Mouse (Mus musculus) intestine, postnatal 0 days (tissue): ENCODE results near the gene Pcx. TPM values are rescaled to one million over a fixed set of nuclear protein-coding genes. Genes with fewer than 3 reads are reported as not detected.

ENCODE experiments used
- ATAC-seq: fragments of 200-750 bp; cut with Nextera tagmentation; 2 replicates; pipeline ENCODE4 v1.8.0; 2017; ENCODE audit warnings: mild to moderate bottlenecking, moderate TSS enrichment, moderate library complexity
- H3K27ac ChIP-seq: fragments of 300-500 bp; sonication (generic); 2 replicates; pipeline ENCODE4 v1.5.1; 2014; ENCODE audit warnings: mild to moderate bottlenecking, low read depth, low read length, moderate library complexity
- H3K27me3 ChIP-seq: fragments of 300-500 bp; sonication (generic); replicated peaks from 2 replicates; pipeline ENCODE4 v1.6.1; 2014; ENCODE audit warnings: low read length, mixed read lengths; ENCODE audit not compliant: control insufficient read depth, insufficient read depth
- H3K36me3 ChIP-seq: fragments of 300-500 bp; sonication (generic); 2 replicates; pipeline ENCODE4 v1.6.1; 2014; ENCODE audit warnings: mild to moderate bottlenecking, moderate library complexity; ENCODE audit not compliant: control insufficient read depth, insufficient read depth
- H3K4me1 ChIP-seq: fragments of 300-500 bp; sonication (generic); replicated peaks from 2 replicates; pipeline ENCODE4 v1.6.1; 2014; ENCODE audit warnings: antibody characterized with exemption, low read length, mixed read lengths; ENCODE audit not compliant: control insufficient read depth, insufficient read depth
- H3K4me2 ChIP-seq: fragments of 300-500 bp; sonication (generic); replicated peaks from 2 replicates; pipeline ENCODE4 v1.6.1; 2014; ENCODE audit warnings: low read depth, mild to moderate bottlenecking, moderate library complexity
- H3K4me3 ChIP-seq: fragments of 300-500 bp; sonication (generic); 2 replicates; pipeline ENCODE4 v1.5.1; 2014; ENCODE audit warnings: low read depth, low read length
- H3K9ac ChIP-seq: fragments of 300-500 bp; sonication (generic); 2 replicates; pipeline ENCODE4 v1.6.1; 2014; ENCODE audit warnings: mild to moderate bottlenecking, low read depth, low read length
- H3K9me3 ChIP-seq: fragments of 300-500 bp; sonication (generic); 2 replicates; pipeline ENCODE4 v1.6.1; 2016; ENCODE audit warnings: mixed run types; ENCODE audit not compliant: control insufficient read depth
- CTCF ChIP-seq: sonication (generic); IDR thresholded peaks from 2 replicates; pipeline ENCODE4 v1.5.1; 2016; ENCODE audit warnings: low read depth, mild to moderate bottlenecking, control low read depth, antibody characterized with exemption, moderate library complexity
- WGBS: fragments of 180-500 bp; shearing (Covaris S2); extraction: QIAGEN DNeasy Blood & Tissue Kit; methylation state at CpG from one replicate; pipeline ENCODE4 v1.1.7; 2014; 5-methylcytosine and 5-hydroxymethylcytosine counted together
- polyA plus RNA-seq: library from polyadenylated mRNA; unstranded; fragments of >200 nt; fragmentation: Nextera tagmentation; extraction: Ambion mirVana; gene quantifications from 2 replicates; pipeline ENCODE4 v1.2.1, GENCODE M21; 2015

Gene Pcx
- polyA plus RNA-seq: 6.1 and 7.0 TPM in 2 replicates

GRCm38 (mm10) chr19:4509986-4510963 is at the start of gene Pcx:
TSS of gene Pcx (plus strand) at chr19:4510472.
- Histone ChIP-seq H3K27ac (no peak within 1 kb of the TSS), H3K4me2 (peak within 1 kb of the TSS; percentile 90), H3K36me3 (no peaks in the 10 kb centered on the region), H3K4me1 (no peaks in the 10 kb centered on the region), H3K4me3 (peak within 1 kb of the TSS; percentile 63), H3K9me3 (no peaks in the 10 kb centered on the region), H3K27me3 (no peaks in the 10 kb centered on the region; the same call in 1 of the 2 replicates), H3K9ac (peak within 1 kb of the TSS; percentile 47; the same call in 1 of the 2 replicates)
- under 1% methylated on average over 71 of the region's 82 CpGs for WGBS
- peak; percentile 99 for ATAC-seq
- TF ChIP-seq CTCF: 0 out of 2 replicates have a peak, but pooled peaks have one; percentile 1

DNA sequence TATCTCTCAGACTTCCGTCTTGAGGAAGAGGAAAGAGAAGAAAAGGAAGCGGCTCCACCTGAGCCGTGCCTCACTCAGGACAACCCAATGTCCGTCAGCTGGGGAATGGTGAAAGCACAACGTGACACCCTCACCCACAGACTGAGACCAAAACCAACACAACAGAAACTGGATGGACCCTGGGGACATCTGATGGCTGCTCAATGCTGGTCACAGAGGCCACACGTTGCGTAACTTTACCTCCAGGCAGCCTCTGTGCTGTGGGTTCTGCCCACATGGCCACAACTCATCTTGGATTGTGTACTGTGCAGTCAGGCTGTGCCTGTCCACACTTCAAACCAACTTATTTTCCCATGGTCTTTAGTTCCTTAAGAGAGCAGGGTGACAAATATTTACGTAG is 48.3 kb upstream of the Pcx start:
- H3K9ac ChIP-seq: no peak overlapping the region
- no peaks in the 10 kb centered on the region for H3K9me3 ChIP-seq
- no peaks in the 10 kb centered on the region for H3K4me1 ChIP-seq
- no peak overlapping the region for H3K27ac ChIP-seq
- no peak overlapping the region for H3K4me2 ChIP-seq
- WGBS: 80% methylated on average over 8 of the region's 8 CpGs
- TF ChIP-seq CTCF: no peak
- H3K27me3 ChIP-seq: no peaks in the 10 kb centered on the region
- no peak overlapping the region for H3K4me3 ChIP-seq
- no peak for ATAC-seq
- no peaks in the 10 kb centered on the region for H3K36me3 ChIP-seq

- Histone ChIP-seq H3K36me3 (no peaks in the 10 kb centered on the region), H3K9me3 (no peaks in the 10 kb centered on the region), H3K27me3 (0 out of 2 replicates have a peak, but pooled peaks cover 3% of the 10 kb centered on the region), H3K4me1 (no peaks in the 10 kb centered on the region), H3K9ac (no peak overlapping the region), H3K27ac (no peak overlapping the region), H3K4me3 (no peak overlapping the region), H3K4me2 (no peak overlapping the region)
- ATAC-seq: no peak
- no peak for TF ChIP-seq CTCF
- 78% methylated on average over 4 of the region's 4 CpGs for WGBS
These were observed 45.6 kb upstream of the Pcx start for GRCm38 (mm10) chr19:4464666-4465065.

- H3K4me3 ChIP-seq: no peak overlapping the region
- 35% methylated on average over 5 of the region's 5 CpGs for WGBS
- no peak overlapping the region for H3K27ac ChIP-seq
- 0 out of 2 replicates have a peak, but pooled peaks cover 3% of the 10 kb centered on the region for H3K27me3 ChIP-seq
- no peak for ATAC-seq
- no peak overlapping the region for H3K9ac ChIP-seq
- no peak overlapping the region for H3K4me2 ChIP-seq
- no peaks in the 10 kb centered on the region for H3K9me3 ChIP-seq
- H3K36me3 ChIP-seq: no peaks in the 10 kb centered on the region
- H3K4me1 ChIP-seq: no peaks in the 10 kb centered on the region
- TF ChIP-seq CTCF: peak; percentile 60
These were observed 41.9 kb upstream of the Pcx start for GRCm38 (mm10) chr19:4468363-4468762.

DNA sequence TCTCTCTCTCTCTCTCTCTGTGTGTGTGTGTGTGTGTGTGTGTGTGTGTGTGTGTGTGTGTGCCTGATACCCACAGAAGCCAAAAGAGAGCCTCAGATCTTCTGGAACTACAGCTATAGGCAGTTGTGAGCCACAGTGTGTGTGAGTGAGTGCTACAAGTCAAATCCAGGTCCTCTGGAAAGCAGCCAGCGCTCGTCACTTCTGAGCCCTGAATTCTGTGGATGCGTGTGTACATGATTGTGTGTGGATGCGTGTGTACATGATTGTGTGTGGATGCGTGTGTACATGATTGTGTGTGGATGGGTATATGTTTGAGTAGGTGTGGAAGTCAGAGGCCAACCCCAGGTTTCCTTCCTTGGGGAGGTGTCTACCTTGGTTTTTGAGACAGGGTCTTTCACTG is 36.7 kb upstream of the Pcx start:
- TF ChIP-seq CTCF: no peak
- no peaks in the 10 kb centered on the region for H3K36me3 ChIP-seq
- no peak overlapping the region for H3K4me2 ChIP-seq
- H3K4me3 ChIP-seq: no peak overlapping the region
- no peaks in the 10 kb centered on the region for H3K9me3 ChIP-seq
- H3K27me3 ChIP-seq: peaks cover 34% of the 10 kb centered on the region
- no peak for ATAC-seq
- no peak overlapping the region for H3K27ac ChIP-seq
- WGBS: 90% methylated on average over 5 of the region's 5 CpGs
- no peak overlapping the region for H3K9ac ChIP-seq
- H3K4me1 ChIP-seq: 0 out of 2 replicates have a peak, but pooled peaks cover 4% of the 10 kb centered on the region

GRCm38 (mm10) chr19:4474739-4475138 is 35.5 kb upstream of the Pcx start:
- no peak for ATAC-seq
- H3K27me3 ChIP-seq: peaks cover 31% of the 10 kb centered on the region
- WGBS: 63% methylated on average over 3 of the region's 3 CpGs
- H3K4me3 ChIP-seq: no peak overlapping the region
- no peak overlapping the region for H3K9ac ChIP-seq
- H3K27ac ChIP-seq: no peak overlapping the region
- no peaks in the 10 kb centered on the region for H3K9me3 ChIP-seq
- 0 out of 2 replicates have a peak, but pooled peaks cover 4% of the 10 kb centered on the region for H3K4me1 ChIP-seq
- TF ChIP-seq CTCF: no peak
- H3K36me3 ChIP-seq: no peaks in the 10 kb centered on the region
- H3K4me2 ChIP-seq: no peak overlapping the region
